9 mouse cellular contexts compared by ENCODE assay signal in the genomic region with DNA sequence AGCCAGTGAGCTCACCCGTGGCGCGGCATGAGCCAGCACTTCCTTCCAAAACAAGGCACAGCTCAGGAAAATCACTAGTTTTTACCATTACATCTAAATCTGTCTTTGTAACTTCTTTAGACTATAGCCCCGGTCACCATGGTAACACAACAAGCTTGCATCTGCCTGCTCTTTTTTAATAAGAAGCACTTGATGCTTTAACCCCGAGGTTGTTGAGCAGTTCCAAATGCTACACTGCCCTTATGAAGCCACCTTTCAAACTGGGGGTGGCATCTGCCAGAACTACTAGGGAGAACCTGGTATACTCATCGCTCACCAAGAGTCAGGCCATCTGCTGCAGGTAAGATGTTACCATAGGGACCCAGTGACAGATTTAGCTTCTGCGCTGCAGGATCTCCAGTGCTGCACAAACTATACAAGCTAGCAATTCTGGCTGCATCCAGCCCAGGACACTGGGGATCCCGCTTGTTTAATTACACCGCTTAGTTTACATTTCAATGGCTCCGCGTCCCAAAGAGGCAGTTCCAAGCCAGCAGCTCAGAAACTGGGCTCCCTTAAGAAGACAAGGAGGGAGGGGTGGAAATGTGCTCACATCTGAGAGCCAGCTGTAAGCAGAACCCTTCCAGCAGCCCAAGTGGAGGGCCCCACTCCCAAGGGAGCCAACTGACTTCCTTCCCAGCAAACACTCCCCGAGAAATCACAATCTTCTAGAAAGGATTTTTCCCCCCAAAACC.
A peak's percentile ranks its signal among the peaks of the same experiment; 100 is the strongest.
DNase-seq lines count a peak whose midpoint lies in the region; ATAC-seq lines count a peak whose summit lies in the region.
"Had no signal": no experiment of that assay in that cellular context is flagged by ENCODE, and none has a peak within 500 bp of the region (broad histone marks: within the 10 kb centered on the region; RNA-seq: fewer than 3 reads in every experiment).

No protein-coding gene starts in this region.

- H3K36me3 ChIP-seq in forebrain, embryonic 11.5 days (ENCODE audit: control insufficient read depth, insufficient read depth, low read length): no peaks in the 10 kb centered on the region
- H3K36me3 ChIP-seq in heart, embryonic 15.5 days: no peaks in the 10 kb centered on the region

- no peaks in the 10 kb centered on the region for H3K27me3 ChIP-seq in forebrain, embryonic 11.5 days (ENCODE audit: control insufficient read depth, insufficient read depth, low read length)
- no peaks in the 10 kb centered on the region for H3K27me3 ChIP-seq in heart, embryonic 15.5 days

- peak overlapping the region; percentile 91 for H3K27ac ChIP-seq in forebrain, embryonic 11.5 days (ENCODE audit: low read depth, low read length)
- peak overlapping the region; percentile 39; the same call in 1 of the 2 replicates for H3K27ac ChIP-seq in heart, embryonic 15.5 days
- H3K27ac ChIP-seq: macrophage had no signal

- WGBS in forebrain, embryonic 11.5 days: 3% methylated on average over 12 of the region's 12 CpGs
- WGBS in heart, embryonic 15.5 days: 26% methylated on average over 12 of the region's 12 CpGs

- peak; percentile 82 for ATAC-seq in forebrain, embryonic 11.5 days (replicated peaks; ENCODE audit: low FRiP score)
- ATAC-seq in heart, embryonic 15.5 days (replicated peaks; ENCODE audit: insufficient number of reproducible peaks, insufficient read depth, low FRiP score, low read depth): peak; percentile 55; the same call in 1 of the 2 replicates

- DNase-seq in urinary bladder, postnatal 14 days (ENCODE audit: low spot score): peak; percentile 30
- DNase-seq in urinary bladder, adult 2 months (ENCODE audit: low spot score): no peak
- peak; percentile 73 for DNase-seq in forebrain, embryonic 11.5 days (ENCODE audit: low spot score)
- peak; percentile 39 to 61 for DNase-seq in left cerebral cortex, adult 18-20 months (ENCODE audit: low spot score in 2 of 2)
- DNase-seq in mesoderm, embryonic 11.5 days (ENCODE audit: low read depth, low spot score): peak; percentile 56
- peak; percentile 5 for DNase-seq in yolk sac, embryonic 10.5 days (ENCODE audit: low spot score)
- no peak for DNase-seq in T-cell, adult 2 months (ENCODE audit: low spot score)

- peak overlapping the region; percentile 33 for H3K4me3 ChIP-seq in forebrain, embryonic 11.5 days (ENCODE audit: low read depth, low read length)
- H3K4me3 ChIP-seq in heart, embryonic 15.5 days: peak overlapping the region; percentile 28

- no peaks in the 10 kb centered on the region for H3K9me3 ChIP-seq in forebrain, embryonic 11.5 days (ENCODE audit: control insufficient read depth, low read length)
- H3K9me3 ChIP-seq in heart, embryonic 15.5 days (replicated peaks): no peaks in the 10 kb centered on the region

- peak overlapping the region; percentile 64 for H3K9ac ChIP-seq in forebrain, embryonic 11.5 days (ENCODE audit: low read length)
- 0 out of 2 replicates have a peak overlapping the region, but pooled peaks have one; percentile 0 for H3K9ac ChIP-seq in heart, embryonic 15.5 days

- peaks cover 17% of the 10 kb centered on the region for H3K4me1 ChIP-seq in forebrain, embryonic 11.5 days (replicated peaks; ENCODE audit: control insufficient read depth, insufficient read depth, low read length)
- 0 out of 2 replicates have a peak, but pooled peaks cover 6% of the 10 kb centered on the region for H3K4me1 ChIP-seq in heart, embryonic 15.5 days (replicated peaks)

- peak overlapping the region; percentile 60 for H3K4me2 ChIP-seq in forebrain, embryonic 11.5 days (ENCODE audit: low read depth, low read length, severe bottlenecking)
- peak overlapping the region; percentile 49 for H3K4me2 ChIP-seq in heart, embryonic 15.5 days

Comparison
In these comparisons a context has a peak if more than half of its experiments do, and no peak if none do; other contexts are left out.
1. DNase-seq: peak in urinary bladder, postnatal 14 days (single experiment), forebrain, embryonic 11.5 days (single experiment), left cerebral cortex, adult 18-20 months (2 of 2), mesoderm, embryonic 11.5 days (single experiment) and yolk sac, embryonic 10.5 days (single experiment); none in urinary bladder, adult 2 months (single experiment) and T-cell, adult 2 months (single experiment).